16 mouse cellular contexts compared by ENCODE assay signal in the genomic region with DNA sequence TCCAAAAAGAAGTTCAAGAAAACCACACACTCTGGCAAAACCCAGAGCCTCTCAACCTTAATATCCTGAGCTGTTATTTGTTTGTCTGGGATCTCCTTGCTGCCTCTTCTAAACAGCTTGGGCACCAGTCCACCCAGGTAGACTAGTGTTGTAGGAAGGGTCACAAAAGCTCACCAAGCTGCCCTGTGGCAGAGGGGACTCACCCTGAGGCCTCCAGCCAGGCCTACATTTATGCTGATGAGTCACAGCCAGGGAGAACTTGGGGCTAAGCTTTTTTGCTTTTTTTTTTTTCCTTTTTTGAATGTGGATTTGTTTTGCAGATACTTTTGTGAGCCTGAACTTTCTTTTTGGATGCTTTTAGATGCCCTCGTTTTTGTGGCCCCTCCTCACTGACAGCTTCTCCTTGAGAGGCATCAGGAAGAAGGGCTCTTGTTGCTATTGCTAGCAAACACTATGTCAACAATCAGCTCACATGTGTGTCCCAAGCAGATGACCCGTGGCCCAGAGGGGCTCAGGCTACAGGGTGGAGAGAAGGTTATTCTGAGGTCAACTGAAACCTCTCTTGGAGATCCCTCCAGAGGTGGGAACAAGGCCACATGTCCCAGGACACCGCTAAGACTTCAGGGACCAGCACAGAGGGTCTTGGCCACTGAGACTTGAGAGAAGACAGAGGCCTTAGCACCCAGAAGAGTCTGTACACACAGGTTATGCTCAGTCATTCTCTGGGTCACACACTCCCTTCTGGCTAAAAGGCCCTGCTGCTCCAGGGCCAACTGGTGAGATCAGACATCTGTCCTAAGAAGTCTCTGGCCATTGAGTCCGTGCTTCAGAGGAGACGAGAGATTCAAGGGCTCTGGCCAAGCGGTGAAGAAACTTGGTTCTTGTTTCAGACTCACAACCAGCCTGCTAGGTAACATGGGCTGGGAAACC. TPM values are rescaled to one million over a fixed set of nuclear protein-coding genes. Genes with fewer than 3 reads are reported as not detected.
A peak's percentile ranks its signal among the peaks of the same experiment; 100 is the strongest.
DNase-seq lines count a peak whose midpoint lies in the region; ATAC-seq and TF ChIP-seq lines count a peak whose summit lies in the region.
"Had no signal": no experiment of that assay in that cellular context is flagged by ENCODE, and none has a peak within 500 bp of the region (broad histone marks: within the 10 kb centered on the region; RNA-seq: fewer than 3 reads in every experiment).

No protein-coding gene starts in this region.

- peak; percentile 65 to 78 for DNase-seq in heart, adult 2 months
- DNase-seq in 3134 (ENCODE audit: extremely low read depth, insufficient read length, low spot score): peak; percentile 60
- no peak for DNase-seq in CH12.LX (ENCODE audit: extremely low read depth)
- DNase-seq in heart, adult 8-10 months (ENCODE audit: low spot score): peak; percentile 58
- DNase-seq in thymus, postnatal 36 days: no peak
- no peak for DNase-seq in thymus, postnatal 0 days (ENCODE audit: low spot score)
- DNase-seq in left cerebral cortex, adult 11 months (ENCODE audit: low spot score): no peak
- DNase-seq: cerebellum, postnatal 14 days; kidney, adult 2 months; layer of hippocampus, adult 9-11 months; thymus, postnatal 4 days had no signal

- TF ChIP-seq CTCF in heart, adult 2 months (IDR thresholded peaks at IDR 0.05): no peak
- TF ChIP-seq CTCF in CH12.LX (conservative IDR thresholded peaks at IDR 0.05 in 1 of 2, IDR thresholded peaks at IDR 0.05 in 1 of 2; ENCODE audit: low read depth in 2 of 2, low read length in 2 of 2): no peak

- dilution Hi-C loops in CH12.LX (cut with MboI; ENCODE audit: extremely low pct_ligation_motif_present, extremely low pct_unique_long_range_greater_than_20kb, low sequenced_read_pairs): no loop called here

- no peak for TF ChIP-seq RAD21 in CH12.LX (IDR thresholded peaks at IDR 0.05; ENCODE audit: low read depth, low read length)

- no peak overlapping the region for H3K4me3 ChIP-seq in heart, adult 2 months
- H3K4me3 ChIP-seq in heart, embryonic 12.5 days: no peak overlapping the region
- no peak overlapping the region for H3K4me3 ChIP-seq in CH12.LX (replicated peaks in 1 of 3; ENCODE audit: low read depth in 2 of 3, low read length in 2 of 3, poor library complexity in 1 of 3)
- H3K4me3 ChIP-seq: lung, embryonic 15.5 days; midbrain, embryonic 12.5 days; neural tube, embryonic 13.5 days had no signal

- in situ Hi-C loops in CH12.LX (cut with MboI; ENCODE audit: low pct_ligation_motif_present, low pct_unique_long_range_greater_than_20kb, low sequenced_read_pairs): loop anchor here (10.0 kb wide), 2 partner anchors 87 to 147 kb away; no protein-coding TSS in a partner anchor

- ATAC-seq in heart, embryonic 12.5 days (ENCODE audit: insufficient number of reproducible peaks, low FRiP score): no peak

- no peaks in the 10 kb centered on the region for H3K27me3 ChIP-seq in heart, adult 2 months (ENCODE audit: control insufficient read depth, insufficient read depth, low read length)
- H3K27me3 ChIP-seq in heart, embryonic 12.5 days (replicated peaks): no peaks in the 10 kb centered on the region
- no peaks in the 10 kb centered on the region for H3K27me3 ChIP-seq in CH12.LX (replicated peaks)
- H3K27me3 ChIP-seq: lung, embryonic 15.5 days; midbrain, embryonic 12.5 days; neural tube, embryonic 13.5 days had no signal

- TF ChIP-seq POLR2A in heart, adult 2 months (IDR thresholded peaks at IDR 0.05; ENCODE audit: insufficient read depth, low read depth, low read length): no peak
- TF ChIP-seq POLR2A in CH12.LX (IDR thresholded peaks at IDR 0.05; ENCODE audit: low read depth, low read length): no peak

- peaks cover 1% of the 10 kb centered on the region for H3K4me1 ChIP-seq in heart, adult 2 months (ENCODE audit: control insufficient read depth, insufficient read depth, low read length)
- H3K4me1 ChIP-seq in heart, embryonic 12.5 days (replicated peaks): peaks cover 12% of the 10 kb centered on the region
- peaks cover 3 to 25% of the 10 kb centered on the region in 2 experiments; a peak in 3 of 4 replicates for H3K4me1 ChIP-seq in CH12.LX (ENCODE audit: control insufficient read depth in 1 of 2, insufficient read depth in 2 of 2)
- H3K4me1 ChIP-seq: lung, embryonic 15.5 days; midbrain, embryonic 12.5 days; neural tube, embryonic 13.5 days had no signal

- no peak overlapping the region for H3K9ac ChIP-seq in heart, adult 2 months (ENCODE audit: low read depth, low read length)
- H3K9ac ChIP-seq in heart, embryonic 12.5 days: no peak overlapping the region
- H3K9ac ChIP-seq in CH12.LX (ENCODE audit: insufficient read depth, low read depth): no peak overlapping the region; the same call in 1 of the 2 replicates
- H3K9ac ChIP-seq: hindbrain, embryonic 14.5 days; lung, embryonic 15.5 days; midbrain, embryonic 12.5 days; neural tube, embryonic 13.5 days had no signal

- 54% methylated on average over 6 of the region's 6 CpGs for WGBS in heart, adult 2 months
- 51% methylated on average over 6 of the region's 6 CpGs for WGBS in heart, embryonic 12.5 days

- no peaks in the 10 kb centered on the region for H3K9me3 ChIP-seq in heart, embryonic 12.5 days (replicated peaks)
- H3K9me3 ChIP-seq in CH12.LX (replicated peaks; ENCODE audit: low read length): no peaks in the 10 kb centered on the region
- H3K9me3 ChIP-seq: lung, embryonic 15.5 days; midbrain, embryonic 12.5 days; neural tube, embryonic 13.5 days had no signal

- peak overlapping the region; percentile 68 for H3K27ac ChIP-seq in heart, adult 2 months
- H3K27ac ChIP-seq in heart, embryonic 12.5 days (ENCODE audit: poor library complexity, severe bottlenecking): no peak overlapping the region
- H3K27ac ChIP-seq in CH12.LX (ENCODE audit: insufficient read depth, low read depth): no peak overlapping the region
- H3K27ac ChIP-seq: hindbrain, embryonic 14.5 days; lung, embryonic 15.5 days; midbrain, embryonic 12.5 days; neural tube, embryonic 13.5 days had no signal

- no peaks in the 10 kb centered on the region for H3K79me2 ChIP-seq in heart, adult 2 months (replicated peaks; ENCODE audit: control insufficient read depth, insufficient read depth, low read length)
- H3K79me2 ChIP-seq in CH12.LX (replicated peaks; ENCODE audit: control insufficient read depth, extremely low read depth, insufficient read depth, poor library complexity, severe bottlenecking): no peaks in the 10 kb centered on the region

- no peaks in the 10 kb centered on the region for H3K36me3 ChIP-seq in heart, adult 2 months (ENCODE audit: control insufficient read depth, insufficient read depth, low read length)
- no peaks in the 10 kb centered on the region for H3K36me3 ChIP-seq in heart, embryonic 12.5 days
- no peaks in the 10 kb centered on the region for H3K36me3 ChIP-seq in CH12.LX (replicated peaks in 1 of 2; ENCODE audit: control insufficient read depth in 1 of 2, insufficient read depth in 1 of 2, low read length in 1 of 2)
- H3K36me3 ChIP-seq: lung, embryonic 15.5 days; midbrain, embryonic 12.5 days; neural tube, embryonic 13.5 days had no signal

- intact Hi-C loops in heart, adult 2 months (cut with DNase I): loop anchor here (10.0 kb wide), 1 partner anchor 147 kb away; no protein-coding TSS in a partner anchor

- H3K4me2 ChIP-seq in heart, embryonic 12.5 days: no peak overlapping the region
- no peak overlapping the region for H3K4me2 ChIP-seq in CH12.LX (ENCODE audit: insufficient read depth, low read depth, poor library complexity, severe bottlenecking)
- H3K4me2 ChIP-seq: hindbrain, embryonic 14.5 days; lung, embryonic 15.5 days; midbrain, embryonic 12.5 days; neural tube, embryonic 13.5 days had no signal

- no peak for TF ChIP-seq EP300 in heart, adult 2 months (IDR thresholded peaks at IDR 0.05; ENCODE audit: insufficient read depth, low read depth, low read length)
- no peak for TF ChIP-seq EP300 in CH12.LX (IDR thresholded peaks at IDR 0.05; ENCODE audit: low read length)

TF ChIP-seq in CH12.LX, 34 proteins besides CTCF, POLR2A, EP300 and RAD21:
- no peak for TF ChIP-seq IRF4 (IDR thresholded peaks at IDR 0.05; ENCODE audit: low read depth, low read length)
- TF ChIP-seq ZNF384 (IDR thresholded peaks at IDR 0.05; ENCODE audit: low read depth, low read length): peak; percentile 61
- no peak for TF ChIP-seq ELF1 (IDR thresholded peaks at IDR 0.05; ENCODE audit: low read depth, low read length)

RNA-seq across cellular contexts. Expression of a gene that starts 50.3 kb away (rescaled TPM):
- 1 to 10 TPM; 1.1 to 2.9 TPM for total RNA-seq in heart, adult 2 months (2021)
- polyA plus RNA-seq in heart, adult 2 months (2012; rRNA removed): 1.6 and 3.6 TPM in 2 replicates
- 0.71 and 1.00 TPM in 2 replicates for polyA plus RNA-seq in heart, embryonic 12.5 days (2016; fragmentation: Nextera tagmentation; extraction: Ambion mirVana)
- total RNA-seq in CH12.LX (2012; rRNA removed) (0.04 TPM in 1 of 2 replicates, not detected in the other), CH12.LX (2014; rRNA removed) (0.04 TPM in 2 replicates)
- 0.26 and 0.31 TPM in 2 replicates for polyA plus RNA-seq in CH12.LX (2012; ENCODE audit: insufficient read length, low read depth)
- total RNA-seq in heart, adult 8-10 months (2022): 1 to 10 TPM; 1.3 to 1.4 (median 1.4) TPM
- polyA plus RNA-seq in thymus, postnatal 0 days (2015; fragmentation: Nextera tagmentation; extraction: Ambion mirVana): 0.04 and 0.06 TPM in 2 replicates

Comparison
In these comparisons a context has a peak if more than half of its experiments do, and no peak if none do; other contexts are left out.
1. DNase-seq: peak in heart, adult 2 months (2 of 2), 3134 (single experiment) and heart, adult 8-10 months (single experiment); none in CH12.LX (single experiment), thymus, postnatal 36 days (0 of 2), thymus, postnatal 0 days (single experiment) and left cerebral cortex, adult 11 months (single experiment).